Mouse (Mus musculus) MEL (cell line): ENCODE results near the gene Atp1b3. TPM values are rescaled to one million over a fixed set of nuclear protein-coding genes. Genes with fewer than 3 reads are reported as not detected.

Source experiments
- DNase-seq: peaks from one replicate; pipeline ENCODE4 v3.0.0; 2011; ENCODE audit warnings: low read depth, low spot score
- H3K27ac ChIP-seq: 2 replicates; pipeline ENCODE4 v1.5.1; 2012; ENCODE audit warnings: low read depth, mild to moderate bottlenecking, control low read depth, low read length, moderate library complexity; ENCODE audit not compliant: control insufficient read depth
- H3K27me3 ChIP-seq, 2 experiments: fragments of 150-350 bp in 1 of 2; sonication (generic) in 1 of 2; 2 replicates each; pipeline ENCODE4 v1.6.1; 2012; ENCODE audit warnings: low read length in 2 of 2, mild to moderate bottlenecking in 2 of 2, improper control_type of control experiment in 1 of 2, moderate library complexity in 1 of 2; ENCODE audit not compliant: insufficient read depth in 2 of 2, control insufficient read depth in 1 of 2
- H3K36me3 ChIP-seq, 2 experiments: 2 replicates each; pipeline ENCODE4 v1.6.1; 2012 to 2014; ENCODE audit warnings: low read length in 2 of 2, improper control_type of control experiment in 1 of 2, inconsistent platforms in 1 of 2, mild to moderate bottlenecking in 1 of 2; ENCODE audit not compliant: insufficient read depth in 2 of 2, control insufficient read depth in 1 of 2
- H3K4me1 ChIP-seq, 2 experiments: fragments of 150-350 bp in 1 of 2; sonication (generic) in 1 of 2; 2 replicates each; pipeline ENCODE4 v1.6.1; 2012; ENCODE audit warnings: low read length in 2 of 2, improper control_type of control experiment in 1 of 2, mild to moderate bottlenecking in 1 of 2; ENCODE audit not compliant: insufficient read depth in 2 of 2, control insufficient read depth in 1 of 2
- H3K4me3 ChIP-seq, 2 experiments: fragments of 150-350 bp in 1 of 2; sonication (generic) in 1 of 2; 2 replicates each; pipeline ENCODE4 v1.5.1; 2012; ENCODE audit warnings: low read depth in 2 of 2, low read length in 2 of 2, mild to moderate bottlenecking in 2 of 2, moderate library complexity in 2 of 2, control low read depth in 1 of 2, improper control_type of control experiment in 1 of 2; ENCODE audit not compliant: control insufficient read depth in 1 of 2, insufficient read depth in 1 of 2
- H3K79me2 ChIP-seq: 2 replicates; pipeline ENCODE4 v1.6.1; 2012; ENCODE audit warnings: mild to moderate bottlenecking, low read length, moderate library complexity; ENCODE audit not compliant: control insufficient read depth, poor library complexity, insufficient read depth
- H3K9ac ChIP-seq: 2 replicates; pipeline ENCODE4 v1.6.1; 2012; ENCODE audit warnings: low read depth, mild to moderate bottlenecking, control low read depth, low read length, moderate library complexity; ENCODE audit not compliant: control insufficient read depth, poor library complexity, severe bottlenecking
- H3K9me3 ChIP-seq: fragments of 150-350 bp; sonication (generic); replicated peaks from 2 replicates; pipeline ENCODE4 v1.6.1; 2012; ENCODE audit warnings: mild to moderate bottlenecking, low read length, improper control_type of control experiment, moderate library complexity; ENCODE audit not compliant: insufficient read depth
- CHD1 ChIP-seq: IDR thresholded peaks from 2 replicates; pipeline ENCODE4 v1.6.1; 2012; ENCODE audit warnings: low read depth, mild to moderate bottlenecking, inconsistent platforms, low read length, improper control_type of control experiment
- CTCF ChIP-seq, 3 experiments: IDR thresholded peaks in 2 of 3; conservative IDR thresholded peaks in 1 of 3; 2 replicates each; pipeline ENCODE4 v1.5.1; 2011 to 2012; ENCODE audit warnings: low read length in 3 of 3, low read depth in 2 of 3, mild to moderate bottlenecking in 2 of 3, improper control_type of control experiment in 1 of 3, inconsistent platforms in 1 of 3, mixed read lengths in 1 of 3, moderate library complexity in 1 of 3; ENCODE audit not compliant: control insufficient read depth in 1 of 3, insufficient read depth in 1 of 3, poor library complexity in 1 of 3, severe bottlenecking in 1 of 3
- ELF1 ChIP-seq: IDR thresholded peaks from 2 replicates; pipeline ENCODE4 v1.6.1; 2014; ENCODE audit warnings: low read depth, mild to moderate bottlenecking, inconsistent platforms, low read length, improper control_type of control experiment, moderate library complexity
- GABPA ChIP-seq: IDR thresholded peaks from 2 replicates; pipeline ENCODE4 v1.6.1; 2012; ENCODE audit warnings: low read depth, mild to moderate bottlenecking, inconsistent platforms, low read length, improper control_type of control experiment, moderate library complexity
- JUND ChIP-seq: IDR thresholded peaks from 2 replicates; pipeline ENCODE4 v1.6.1; 2011; ENCODE audit warnings: low read depth, mild to moderate bottlenecking, improper control_type of control experiment, low read length
- MAFK ChIP-seq: IDR thresholded peaks from 2 replicates; pipeline ENCODE4 v1.6.1; 2011; ENCODE audit warnings: low read depth, mild to moderate bottlenecking, low read length, improper control_type of control experiment, borderline replicate concordance
- MAZ ChIP-seq: IDR thresholded peaks from 2 replicates; pipeline ENCODE4 v1.6.1; 2012; ENCODE audit warnings: low read depth, mild to moderate bottlenecking, inconsistent platforms, low read length, improper control_type of control experiment
- MXI1 ChIP-seq: IDR thresholded peaks from 2 replicates; pipeline ENCODE4 v1.6.1; 2011; ENCODE audit warnings: mild to moderate bottlenecking, low read depth, low read length, improper control_type of control experiment
- MYB ChIP-seq: IDR thresholded peaks from 2 replicates; pipeline ENCODE4 v1.6.1; 2011; ENCODE audit warnings: mild to moderate bottlenecking, low read depth, low read length, improper control_type of control experiment
- MYC ChIP-seq: IDR thresholded peaks from 2 replicates; pipeline ENCODE4 v1.6.1; 2011; ENCODE audit warnings: low read depth, mild to moderate bottlenecking, low read length, improper control_type of control experiment, moderate library complexity
- NELFE ChIP-seq: IDR thresholded peaks from 2 replicates; pipeline ENCODE4 v1.6.1; 2011; ENCODE audit warnings: low read depth, low read length, improper control_type of control experiment
- RCOR1 ChIP-seq: IDR thresholded peaks from 2 replicates; pipeline ENCODE4 v1.6.1; 2012; ENCODE audit warnings: low read depth, mild to moderate bottlenecking, inconsistent platforms, low read length, improper control_type of control experiment
- SMC3 ChIP-seq: IDR thresholded peaks from 2 replicates; pipeline ENCODE4 v1.6.1; 2011; ENCODE audit warnings: low read depth, low read length, improper control_type of control experiment
- TCF12 ChIP-seq: IDR thresholded peaks from 2 replicates; pipeline ENCODE4 v1.6.1; 2014; ENCODE audit warnings: low read depth, mild to moderate bottlenecking, inconsistent platforms, low read length, improper control_type of control experiment, moderate library complexity
- UBTF ChIP-seq: IDR thresholded peaks from 2 replicates; pipeline ENCODE4 v1.6.1; 2012; ENCODE audit warnings: low read depth, mild to moderate bottlenecking, inconsistent platforms, low read length, improper control_type of control experiment, moderate library complexity, borderline replicate concordance; ENCODE audit not compliant: insufficient read depth
- ZKSCAN1 ChIP-seq: IDR thresholded peaks from 2 replicates; pipeline ENCODE4 v1.6.1; 2012; ENCODE audit warnings: low read depth, mild to moderate bottlenecking, inconsistent platforms, low read length, improper control_type of control experiment, moderate library complexity
- ZMIZ1 ChIP-seq: IDR thresholded peaks from 2 replicates; pipeline ENCODE4 v1.6.1; 2012; ENCODE audit warnings: low read depth, mild to moderate bottlenecking, inconsistent platforms, low read length, improper control_type of control experiment, moderate library complexity
- polyA plus RNA-seq, 2 experiments: library from polyadenylated mRNA; stranded (reverse) in 1 of 2; unstranded in 1 of 2; fragments of >175 nt in 1 of 2; fragments of >200 nt in 1 of 2; gene quantifications; 2 replicates each; pipeline versions ENCODE4 v1.2.1 to v1.2.4; 2012; ENCODE audit warnings: low replicate concordance in 2 of 2, low read depth in 1 of 2; ENCODE audit not compliant: insufficient read length in 2 of 2, insufficient read depth in 1 of 2, missing spikeins in 1 of 2
- total RNA-seq: library from RNA; depleted of rRNA; stranded (reverse); fragments of 300-350 nt; gene quantifications from 2 replicates; pipeline ENCODE4 v1.2.3, GENCODE M21; 2012

Gene Atp1b3
- total and polyA plus RNA-seq, 3 experiments = 57.8 to 70.6 TPM; not detected in 1

- TF ChIP-seq ELF1 (no peak), SMC3 (no peak), TCF12 (no peak), CTCF (IDR thresholded peaks at IDR 0.05 in 2 of 3, conservative IDR thresholded peaks at IDR 0.05 in 1 of 3; ENCODE audit: control insufficient read depth in 1 of 3, insufficient read depth in 1 of 3, low read depth in 2 of 3, low read length in 3 of 3, poor library complexity in 1 of 3, severe bottlenecking in 1 of 3) (no peak), MAZ (no peak), RCOR1 (no peak), NELFE (no peak), JUND (no peak), MYB (no peak)
- H3K79me2 ChIP-seq = peaks cover 1% of the 10 kb centered on the region
- peaks cover 3 to 5% of the 10 kb centered on the region in 2 experiments; a peak in 3 of 4 replicates for H3K36me3 ChIP-seq
- no peak overlapping the region for H3K9ac ChIP-seq
- H3K4me3 ChIP-seq = no peak overlapping the region
- no peaks in the 10 kb centered on the region; a peak in 1 of 4 replicates for H3K4me1 ChIP-seq
- H3K27me3 ChIP-seq = no peaks in the 10 kb centered on the region
- no peak overlapping the region for H3K27ac ChIP-seq
- DNase-seq = no peak
- H3K9me3 ChIP-seq = no peaks in the 10 kb centered on the region
Observed at GRCm38 (mm10) chr9:96345750-96346149, 18.5 kb downstream of the Atp1b3 start.

- Histone ChIP-seq H3K27ac (no peak overlapping the region), H3K36me3 (peaks cover 0 to 11% of the 10 kb centered on the region in 2 experiments; a peak in 2 of 4 replicates), H3K79me2 (no peaks in the 10 kb centered on the region), H3K27me3 (no peaks in the 10 kb centered on the region), H3K4me1 (no peaks in the 10 kb centered on the region), H3K4me3 (no peak overlapping the region), H3K9me3 (no peaks in the 10 kb centered on the region), H3K9ac (no peak overlapping the region)
- TF ChIP-seq UBTF = no peak
- no peak for TF ChIP-seq MYB
- no peak for TF ChIP-seq CHD1
- TF ChIP-seq MAZ = no peak
- TF ChIP-seq MAFK = no peak
- TF ChIP-seq GABPA = no peak
- TF ChIP-seq MYC = no peak
- TF ChIP-seq ELF1 = no peak
- TF ChIP-seq ZMIZ1 = no peak
- no peak for TF ChIP-seq ZKSCAN1
- no peak for TF ChIP-seq MXI1
- no peak for TF ChIP-seq CTCF (IDR thresholded peaks at IDR 0.05 in 2 of 3, conservative IDR thresholded peaks at IDR 0.05 in 1 of 3; ENCODE audit: control insufficient read depth in 1 of 3, insufficient read depth in 1 of 3, low read depth in 2 of 3, low read length in 3 of 3, poor library complexity in 1 of 3, severe bottlenecking in 1 of 3)
- peak; percentile 11 for DNase-seq
Observed at GRCm38 (mm10) chr9:96331146-96331545, 33.1 kb downstream of the Atp1b3 start.
